ENCODE assay signal across 8 mouse cellular contexts in the genomic region with DNA sequence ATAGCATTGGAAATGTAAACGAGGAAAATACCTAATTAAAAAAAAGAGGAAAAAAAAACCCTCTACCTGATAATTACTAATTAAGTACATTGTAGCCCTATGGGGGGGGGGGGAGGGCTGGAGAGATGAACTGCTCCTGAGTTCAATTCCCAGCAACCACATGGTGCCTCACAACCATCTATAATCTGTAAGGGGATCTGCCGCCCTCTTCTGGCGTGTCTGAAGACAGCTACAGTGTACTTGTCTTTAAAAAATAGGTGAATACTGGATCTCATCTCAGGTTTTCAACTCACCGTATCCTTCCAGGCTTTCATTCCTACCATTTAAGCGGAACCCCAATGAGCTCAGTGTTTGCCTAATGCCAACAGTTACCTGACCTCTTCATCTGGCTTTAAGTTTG. TPM values are rescaled to one million over a fixed set of nuclear protein-coding genes. Genes with fewer than 3 reads are reported as not detected.
DNase-seq lines count a peak whose midpoint lies in the region.

No protein-coding gene starts in this region.

- intact Hi-C loops in left cerebral cortex, postnatal 4 days (cut with DNase I) = no loop called here

- peak; percentile 16 to 41 for DNase-seq in cerebellum, postnatal 25 days
- no peak for DNase-seq in cerebellum, adult 9-11 months
- peak; percentile 40 for DNase-seq in left cerebral cortex, postnatal 4 days
- DNase-seq in left cerebral cortex, adult 11 months (ENCODE audit: low spot score) = no peak
- DNase-seq in R1 (ENCODE audit: low read depth, low spot score) = peak; percentile 55
- DNase-seq in gastrocnemius, postnatal 10 days = peak; percentile 18
- DNase-seq in thymus, postnatal 0 days (ENCODE audit: low spot score) = peak; percentile 38
- DNase-seq in right cerebral cortex, adult 18-20 months = no peak

RNA-seq across cellular contexts. Expression of a gene that starts 5.3 kb away (rescaled TPM):
- 10 to 100 TPM; 21.8 to 23.0 TPM for total RNA-seq in left cerebral cortex, postnatal 4 days (2021)
- 10 to 100 TPM; 15.3 to 19.5 TPM for total RNA-seq in gastrocnemius, postnatal 10 days (2021)
- polyA plus RNA-seq in thymus, postnatal 0 days (2015; fragmentation: Nextera tagmentation; extraction: Ambion mirVana) = 58.7 and 59.8 TPM in 2 replicates

RNA-seq across cellular contexts. Expression of a gene that starts 5.4 kb away (rescaled TPM):
- 1 to 10 TPM; 2.9 to 3.4 TPM for total RNA-seq in left cerebral cortex, postnatal 4 days (2021)
- total RNA-seq in gastrocnemius, postnatal 10 days (2021) = 1 to 10 TPM; 2.4 to 3.5 TPM
- polyA plus RNA-seq in thymus, postnatal 0 days (2015; fragmentation: Nextera tagmentation; extraction: Ambion mirVana) = 4.5 and 4.9 TPM in 2 replicates

RNA-seq across cellular contexts. Expression of a gene that starts 48.7 kb away (rescaled TPM):
- 1,000 to 10,000 TPM in 1 of 2 experiments, 100 to 1,000 TPM in 1; 971 to 1,020 TPM for total RNA-seq in left cerebral cortex, postnatal 4 days (2021)
- 100 to 1,000 TPM; 136 to 145 TPM for total RNA-seq in gastrocnemius, postnatal 10 days (2021)
- polyA plus RNA-seq in thymus, postnatal 0 days (2015; fragmentation: Nextera tagmentation; extraction: Ambion mirVana) = 1.3 TPM in 2 replicates

Comparison
In these comparisons a context has a peak if more than half of its experiments do, and no peak if none do; other contexts are left out.
1. DNase-seq: peak in cerebellum, postnatal 25 days (2 of 2), left cerebral cortex, postnatal 4 days (single experiment), R1 (single experiment), gastrocnemius, postnatal 10 days (single experiment) and thymus, postnatal 0 days (single experiment); none in cerebellum, adult 9-11 months (single experiment), left cerebral cortex, adult 11 months (single experiment) and right cerebral cortex, adult 18-20 months (single experiment).
2. RNA of a gene that starts 48.7 kb away (total RNA-seq): 971 to 1,020 TPM in left cerebral cortex, postnatal 4 days; 136 to 145 TPM in gastrocnemius, postnatal 10 days; every median in the first group is over 4 times any median in the second.